8 mouse cellular contexts compared by ENCODE assay signal in the genomic region with DNA sequence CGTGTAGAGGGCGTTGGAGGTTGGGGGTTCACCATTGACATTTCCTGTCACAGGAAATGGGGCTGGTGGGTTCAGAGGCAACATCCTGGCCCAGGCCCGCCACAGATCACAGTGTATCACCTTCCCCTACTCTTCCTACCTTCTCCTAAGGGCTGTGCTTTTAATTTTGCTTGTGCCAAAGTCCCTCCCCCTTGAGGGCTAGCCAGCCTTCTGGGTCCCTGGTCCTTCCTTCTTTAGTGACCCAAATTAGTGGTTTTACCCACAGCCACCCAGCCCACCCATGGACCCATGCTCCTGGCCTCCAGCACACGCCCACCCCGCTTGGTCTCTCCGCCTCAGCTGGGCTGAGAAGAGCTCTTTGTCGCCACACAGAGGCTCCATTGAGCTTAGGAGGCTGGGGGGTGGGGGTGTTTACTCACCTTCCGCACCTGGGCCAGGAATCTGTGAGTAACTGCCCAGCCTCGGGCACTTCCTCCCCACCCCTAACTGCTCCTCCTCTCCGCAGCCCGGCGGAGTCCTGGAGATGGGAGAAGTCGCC. TPM values are rescaled to one million over a fixed set of nuclear protein-coding genes. Genes with fewer than 3 reads are reported as not detected.
DNase-seq lines count a peak whose midpoint lies in the region; ATAC-seq lines count a peak whose summit lies in the region.

No protein-coding gene starts in this region.

- peak overlapping the region; percentile 50; the same call in 1 of the 2 replicates for H3K27ac ChIP-seq in embryonic facial prominence, embryonic 12.5 days
- no peak overlapping the region for H3K27ac ChIP-seq in liver, embryonic 16.5 days (ENCODE audit: low read length)
- peak overlapping the region; percentile 16; the same call in 1 of the 2 replicates for H3K27ac ChIP-seq in stomach, embryonic 14.5 days (ENCODE audit: low read length)

- no peaks in the 10 kb centered on the region for H3K9me3 ChIP-seq in embryonic facial prominence, embryonic 12.5 days
- no peaks in the 10 kb centered on the region for H3K9me3 ChIP-seq in liver, embryonic 16.5 days (replicated peaks; ENCODE audit: control insufficient read depth, low read length)
- H3K9me3 ChIP-seq in stomach, embryonic 14.5 days (ENCODE audit: control insufficient read depth, low read depth, low read length) = no peaks in the 10 kb centered on the region

- ATAC-seq in embryonic facial prominence, embryonic 12.5 days (ENCODE audit: insufficient number of reproducible peaks, insufficient read depth, low FRiP score, low TSS enrichment) = no peak
- no peak for ATAC-seq in liver, embryonic 16.5 days (ENCODE audit: low read depth)
- ATAC-seq in stomach, embryonic 14.5 days (ENCODE audit: insufficient number of reproducible peaks, insufficient read depth, low FRiP score, low read depth) = peak; percentile 29; the same call in 1 of the 2 replicates

- peak; percentile 36 for DNase-seq in kidney, postnatal 10 days
- DNase-seq in kidney, postnatal 25 days = no peak
- DNase-seq in right cerebral cortex, postnatal 4 days = no peak
- DNase-seq in cerebellum, adult 11 months = no peak
- DNase-seq in ovary, adult 18-20 months (ENCODE audit: low spot score) = no peak

- no peaks in the 10 kb centered on the region for H3K27me3 ChIP-seq in embryonic facial prominence, embryonic 12.5 days
- H3K27me3 ChIP-seq in liver, embryonic 16.5 days (ENCODE audit: control insufficient read depth, insufficient read depth, low read depth, low read length) = no peaks in the 10 kb centered on the region
- no peaks in the 10 kb centered on the region for H3K27me3 ChIP-seq in stomach, embryonic 14.5 days (ENCODE audit: control insufficient read depth, insufficient read depth, low read length)

- H3K4me3 ChIP-seq in embryonic facial prominence, embryonic 12.5 days = no peak overlapping the region
- no peak overlapping the region for H3K4me3 ChIP-seq in liver, embryonic 16.5 days (ENCODE audit: low read depth, low read length)
- no peak overlapping the region for H3K4me3 ChIP-seq in stomach, embryonic 14.5 days (ENCODE audit: low read depth, low read length)

- peaks cover 36% of the 10 kb centered on the region for H3K4me1 ChIP-seq in embryonic facial prominence, embryonic 12.5 days
- peaks cover 41% of the 10 kb centered on the region for H3K4me1 ChIP-seq in liver, embryonic 16.5 days (ENCODE audit: control insufficient read depth, low read depth, low read length)
- H3K4me1 ChIP-seq in stomach, embryonic 14.5 days (ENCODE audit: control insufficient read depth, insufficient read depth, low read length) = peaks cover 22% of the 10 kb centered on the region

- peak overlapping the region; percentile 30 for H3K4me2 ChIP-seq in embryonic facial prominence, embryonic 12.5 days (replicated peaks)
- peak overlapping the region; percentile 28 for H3K4me2 ChIP-seq in liver, embryonic 16.5 days (ENCODE audit: low read depth, low read length)
- H3K4me2 ChIP-seq in stomach, embryonic 14.5 days (replicated peaks; ENCODE audit: low read depth, low read length) = no peak overlapping the region; the same call in 1 of the 2 replicates

- 14% methylated on average over 13 of the region's 13 CpGs for WGBS in embryonic facial prominence, embryonic 12.5 days
- 33% methylated on average over 13 of the region's 13 CpGs for WGBS in liver, embryonic 16.5 days (ENCODE audit: insufficient replicate concordance)
- WGBS in stomach, embryonic 14.5 days = 34% methylated on average over 13 of the region's 13 CpGs

- H3K36me3 ChIP-seq in embryonic facial prominence, embryonic 12.5 days = peaks cover 17% of the 10 kb centered on the region
- peaks cover 6% of the 10 kb centered on the region for H3K36me3 ChIP-seq in liver, embryonic 16.5 days (ENCODE audit: control insufficient read depth, insufficient read depth)
- H3K36me3 ChIP-seq in stomach, embryonic 14.5 days (ENCODE audit: control insufficient read depth, insufficient read depth, low read length) = peaks cover 22% of the 10 kb centered on the region

- peak overlapping the region; percentile 33 for H3K9ac ChIP-seq in embryonic facial prominence, embryonic 12.5 days
- no peak overlapping the region for H3K9ac ChIP-seq in liver, embryonic 16.5 days (ENCODE audit: low read depth, low read length)
- H3K9ac ChIP-seq in stomach, embryonic 14.5 days (replicated peaks; ENCODE audit: low read depth, low read length) = no peak overlapping the region; the same call in 1 of the 2 replicates

RNA-seq across cellular contexts. Expression of gene Arhgef1, which starts 4.6 kb away (rescaled TPM):
- 114 and 120 TPM in 2 replicates for polyA plus RNA-seq in embryonic facial prominence, embryonic 12.5 days (2016; fragmentation: Nextera tagmentation; extraction: Ambion mirVana)
- polyA plus RNA-seq in liver, embryonic 16.5 days (2015; fragmentation: Nextera tagmentation; extraction: Ambion mirVana) = 35.1 and 38.0 TPM in 2 replicates
- polyA plus RNA-seq in stomach, embryonic 14.5 days (2014; fragmentation: Nextera tagmentation; extraction: Ambion mirVana) = 88.8 and 89.9 TPM in 2 replicates

RNA-seq across cellular contexts. Expression of gene Cd79a, which starts 10.1 kb away (rescaled TPM):
- 0.26 and 0.61 TPM in 2 replicates for polyA plus RNA-seq in embryonic facial prominence, embryonic 12.5 days (2016; fragmentation: Nextera tagmentation; extraction: Ambion mirVana)
- 10.5 and 13.9 TPM in 2 replicates for polyA plus RNA-seq in liver, embryonic 16.5 days (2015; fragmentation: Nextera tagmentation; extraction: Ambion mirVana)
- polyA plus RNA-seq in stomach, embryonic 14.5 days (2014; fragmentation: Nextera tagmentation; extraction: Ambion mirVana) = 0.33 TPM in 1 of 2 replicates, not detected in the other

RNA-seq across cellular contexts. Expression of gene Rps19, which starts 23.1 kb away (rescaled TPM):
- 2,196 and 2,318 TPM in 2 replicates for polyA plus RNA-seq in embryonic facial prominence, embryonic 12.5 days (2016; fragmentation: Nextera tagmentation; extraction: Ambion mirVana)
- 1,002 and 1,147 TPM in 2 replicates for polyA plus RNA-seq in liver, embryonic 16.5 days (2015; fragmentation: Nextera tagmentation; extraction: Ambion mirVana)
- polyA plus RNA-seq in stomach, embryonic 14.5 days (2014; fragmentation: Nextera tagmentation; extraction: Ambion mirVana) = 3,189 and 3,445 TPM in 2 replicates

RNA-seq across cellular contexts. Expression of gene Gm4881, which starts 37.0 kb away (rescaled TPM):
- not detected in 2 replicates for polyA plus RNA-seq in embryonic facial prominence, embryonic 12.5 days (2016; fragmentation: Nextera tagmentation; extraction: Ambion mirVana)
- polyA plus RNA-seq in liver, embryonic 16.5 days (2015; fragmentation: Nextera tagmentation; extraction: Ambion mirVana) = not detected in 2 replicates
- not detected in 2 replicates for polyA plus RNA-seq in stomach, embryonic 14.5 days (2014; fragmentation: Nextera tagmentation; extraction: Ambion mirVana)

RNA-seq across cellular contexts. Expression of gene Dmrtc2, which starts 37.4 kb away (rescaled TPM):
- not detected in 2 replicates for polyA plus RNA-seq in embryonic facial prominence, embryonic 12.5 days (2016; fragmentation: Nextera tagmentation; extraction: Ambion mirVana)
- not detected in 2 replicates for polyA plus RNA-seq in liver, embryonic 16.5 days (2015; fragmentation: Nextera tagmentation; extraction: Ambion mirVana)
- polyA plus RNA-seq in stomach, embryonic 14.5 days (2014; fragmentation: Nextera tagmentation; extraction: Ambion mirVana) = not detected in 2 replicates
